Mouse (Mus musculus): ENCODE measurements around the gene Acsbg1. TPM values are rescaled to one million over a fixed set of nuclear protein-coding genes. Genes with fewer than 3 reads are reported as not detected.
A peak's percentile ranks its signal among the peaks of the same experiment; 100 is the strongest.

The Acsbg1 gene
- total RNA-seq, 1 experiment: 2.7 TPM

DNA sequence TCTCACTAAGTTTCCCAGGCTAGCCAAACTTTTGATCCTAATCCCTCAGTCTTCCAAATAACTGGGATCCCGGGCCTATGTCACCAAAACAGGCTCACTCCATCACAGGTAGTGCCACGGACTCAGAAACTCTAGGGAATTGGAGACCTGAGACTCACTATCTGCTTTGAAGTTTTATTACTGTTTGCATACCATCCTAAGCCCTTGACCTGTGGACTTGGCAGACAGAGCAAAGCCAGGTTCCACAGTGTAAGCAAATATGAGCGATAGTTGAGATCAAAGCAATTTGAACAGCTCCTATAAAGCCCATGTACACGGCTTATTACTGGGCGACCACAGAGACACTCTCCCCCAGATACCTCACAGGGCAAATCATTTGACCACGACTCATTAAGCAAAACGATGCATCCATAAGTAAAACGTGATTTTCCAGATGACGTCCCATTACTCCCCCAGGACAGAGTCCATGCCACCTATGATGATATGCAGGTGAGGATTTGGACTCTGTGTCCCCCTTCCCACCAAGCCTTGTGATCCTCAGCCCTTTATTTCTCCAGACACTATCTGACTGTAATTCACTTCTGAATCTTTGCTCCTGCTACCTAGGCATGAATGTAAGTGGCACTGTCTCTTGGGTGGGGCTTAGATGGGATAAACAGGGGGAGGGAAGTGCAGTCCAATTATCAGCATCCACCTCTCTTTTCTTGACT, 90.4 kb downstream of the Acsbg1 start:
- in situ Hi-C loops (cut with MboI; ENCODE audit: low sequenced_read_pairs in 2 of 2, unreplicated experiment in 2 of 2): no loop called here
- Histone ChIP-seq H3K27ac (ENCODE audit: insufficient read depth, low read depth, low read length, poor library complexity, severe bottlenecking) (no peak overlapping the region), H3K9ac (ENCODE audit: insufficient read depth, low read depth, low read length, poor library complexity, severe bottlenecking) (no peak overlapping the region), H3K4me3 (ENCODE audit: insufficient read depth in 1 of 2, low read depth in 1 of 2, low read length in 2 of 2, poor library complexity in 1 of 2, severe bottlenecking in 1 of 2) (no peak overlapping the region), H3K36me3 (ENCODE audit: control insufficient read depth, insufficient read depth, low read length, poor library complexity, severe bottlenecking) (no peaks in the 10 kb centered on the region), H3K4me1 (ENCODE audit: control insufficient read depth in 2 of 2, insufficient read depth in 2 of 2, low read length in 2 of 2, poor library complexity in 1 of 2) (peaks cover 0 to 6% of the 10 kb centered on the region in 2 experiments; a peak in 1 of 4 replicates), H3K9me3 (ENCODE audit: control insufficient read depth, insufficient read depth, low read depth, low read length) (no peaks in the 10 kb centered on the region)
- no peak for DNase-seq (ENCODE audit: low read depth, low spot score)
- TF ChIP-seq CHD2 (IDR thresholded peaks at IDR 0.05; ENCODE audit: low read depth, low read length) (no peak), HCFC1 (IDR thresholded peaks at IDR 0.05; ENCODE audit: borderline replicate concordance, insufficient read depth, low read length) (no peak), ZNF384 (IDR thresholded peaks at IDR 0.05; ENCODE audit: low read depth, low read length) (no peak), MAFK (IDR thresholded peaks at IDR 0.05; ENCODE audit: insufficient read depth, low read depth, low read length) (no peak), ZC3H11A (IDR thresholded peaks at IDR 0.05; ENCODE audit: borderline replicate concordance, low read depth, low read length) (no peak)

DNA sequence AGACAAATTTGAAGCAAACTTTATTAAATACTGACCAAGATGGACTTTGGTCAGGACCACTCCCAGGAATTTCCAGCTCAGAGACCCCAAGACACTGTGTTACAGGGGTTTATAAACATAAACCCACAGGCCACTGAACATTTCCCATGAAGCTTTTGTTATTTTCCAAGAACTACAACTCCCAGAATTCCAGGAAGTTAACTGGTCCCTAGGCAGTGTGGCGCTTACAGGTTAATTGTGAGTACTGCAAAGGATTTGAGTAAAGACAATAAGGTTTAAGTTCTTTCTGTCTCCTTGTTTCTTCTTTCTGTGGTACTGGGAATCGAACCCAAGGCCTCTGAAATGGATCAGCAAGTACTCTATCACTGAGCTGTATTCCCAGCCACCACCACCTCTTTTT, 92.9 kb downstream of the Acsbg1 start:
- in situ Hi-C loops (cut with MboI; ENCODE audit: low sequenced_read_pairs in 2 of 2, unreplicated experiment in 2 of 2): no loop called here
- no peak for DNase-seq (ENCODE audit: low read depth, low spot score)

GRCm38 (mm10) chr9:54566958-54567357, 94.7 kb downstream of the Acsbg1 start:
- H3K4me3 ChIP-seq (ENCODE audit: insufficient read depth in 1 of 2, low read depth in 1 of 2, low read length in 2 of 2, poor library complexity in 1 of 2, severe bottlenecking in 1 of 2): no peak overlapping the region
- no peak for DNase-seq (ENCODE audit: low read depth, low spot score)
- no peak overlapping the region for H3K27ac ChIP-seq (ENCODE audit: insufficient read depth, low read depth, low read length, poor library complexity, severe bottlenecking)
- in situ Hi-C loops (cut with MboI; ENCODE audit: low sequenced_read_pairs in 2 of 2, unreplicated experiment in 2 of 2): no loop called here
- no peaks in the 10 kb centered on the region for H3K9me3 ChIP-seq (ENCODE audit: control insufficient read depth, insufficient read depth, low read depth, low read length)
- TF ChIP-seq MAFK (IDR thresholded peaks at IDR 0.05; ENCODE audit: insufficient read depth, low read depth, low read length) (no peak), HCFC1 (IDR thresholded peaks at IDR 0.05; ENCODE audit: borderline replicate concordance, insufficient read depth, low read length) (no peak), ZNF384 (IDR thresholded peaks at IDR 0.05; ENCODE audit: low read depth, low read length) (no peak), ZC3H11A (IDR thresholded peaks at IDR 0.05; ENCODE audit: borderline replicate concordance, low read depth, low read length) (no peak), CHD2 (IDR thresholded peaks at IDR 0.05; ENCODE audit: low read depth, low read length) (no peak)
- H3K4me1 ChIP-seq (ENCODE audit: control insufficient read depth in 2 of 2, insufficient read depth in 2 of 2, low read length in 2 of 2, poor library complexity in 1 of 2): peaks cover 0 to 9% of the 10 kb centered on the region in 2 experiments; a peak in 1 of 4 replicates
- no peaks in the 10 kb centered on the region for H3K36me3 ChIP-seq (ENCODE audit: control insufficient read depth, insufficient read depth, low read length, poor library complexity, severe bottlenecking)
- no peak overlapping the region for H3K9ac ChIP-seq (ENCODE audit: insufficient read depth, low read depth, low read length, poor library complexity, severe bottlenecking)

More for the DNA sequence above, 92.9 kb downstream of the Acsbg1 start:
- no peaks in the 10 kb centered on the region for H3K9me3 ChIP-seq (ENCODE audit: control insufficient read depth, insufficient read depth, low read depth, low read length)
- H3K4me3 ChIP-seq (ENCODE audit: insufficient read depth in 1 of 2, low read depth in 1 of 2, low read length in 2 of 2, poor library complexity in 1 of 2, severe bottlenecking in 1 of 2): no peak overlapping the region
- no peak overlapping the region for H3K9ac ChIP-seq (ENCODE audit: insufficient read depth, low read depth, low read length, poor library complexity, severe bottlenecking)
- H3K27ac ChIP-seq (ENCODE audit: insufficient read depth, low read depth, low read length, poor library complexity, severe bottlenecking): no peak overlapping the region
- TF ChIP-seq ZNF384 (IDR thresholded peaks at IDR 0.05; ENCODE audit: low read depth, low read length) (no peak), MAFK (IDR thresholded peaks at IDR 0.05; ENCODE audit: insufficient read depth, low read depth, low read length) (no peak), HCFC1 (IDR thresholded peaks at IDR 0.05; ENCODE audit: borderline replicate concordance, insufficient read depth, low read length) (peak; percentile 91), CHD2 (IDR thresholded peaks at IDR 0.05; ENCODE audit: low read depth, low read length) (no peak)
- H3K4me1 ChIP-seq (ENCODE audit: control insufficient read depth in 2 of 2, insufficient read depth in 2 of 2, low read length in 2 of 2, poor library complexity in 1 of 2): peaks cover 0 to 9% of the 10 kb centered on the region in 2 experiments; a peak in 1 of 4 replicates
- H3K36me3 ChIP-seq (ENCODE audit: control insufficient read depth, insufficient read depth, low read length, poor library complexity, severe bottlenecking): no peaks in the 10 kb centered on the region

GRCm38 (mm10) chr9:54560831-54561601, 100.7 kb downstream of the Acsbg1 start:
- no peak for TF ChIP-seq CHD2 (IDR thresholded peaks at IDR 0.05; ENCODE audit: low read depth, low read length)
- TF ChIP-seq HCFC1 (IDR thresholded peaks at IDR 0.05; ENCODE audit: borderline replicate concordance, insufficient read depth, low read length): no peak
- no peak for TF ChIP-seq MAFK (IDR thresholded peaks at IDR 0.05; ENCODE audit: insufficient read depth, low read depth, low read length)
- TF ChIP-seq ZNF384 (IDR thresholded peaks at IDR 0.05; ENCODE audit: low read depth, low read length): peak; percentile 87
- TF ChIP-seq ZC3H11A (IDR thresholded peaks at IDR 0.05; ENCODE audit: borderline replicate concordance, low read depth, low read length): no peak
- no peak for DNase-seq (ENCODE audit: low read depth, low spot score)
- Histone ChIP-seq H3K9me3 (ENCODE audit: control insufficient read depth, insufficient read depth, low read depth, low read length) (no peaks in the 10 kb centered on the region), H3K4me1 (ENCODE audit: control insufficient read depth in 2 of 2, insufficient read depth in 2 of 2, low read length in 2 of 2, poor library complexity in 1 of 2) (peaks cover 0 to 3% of the 10 kb centered on the region in 2 experiments; a peak in 1 of 4 replicates), H3K36me3 (ENCODE audit: control insufficient read depth, insufficient read depth, low read length, poor library complexity, severe bottlenecking) (no peaks in the 10 kb centered on the region), H3K9ac (ENCODE audit: insufficient read depth, low read depth, low read length, poor library complexity, severe bottlenecking) (no peak overlapping the region), H3K27ac (ENCODE audit: insufficient read depth, low read depth, low read length, poor library complexity, severe bottlenecking) (no peak overlapping the region), H3K4me3 (ENCODE audit: insufficient read depth in 1 of 2, low read depth in 1 of 2, low read length in 2 of 2, poor library complexity in 1 of 2, severe bottlenecking in 1 of 2) (peak overlapping the region; percentile 29 to 52; a peak in 3 of 4 replicates)
- in situ Hi-C loops (cut with MboI; ENCODE audit: low sequenced_read_pairs in 2 of 2, unreplicated experiment in 2 of 2): no loop called here

Measured in ES-E14 (cell line).